Comparison of ENCODE assay signal across 9 mouse cellular contexts in genomic region chr3:66738201-66739062, GRCm38 (mm10).
DNase-seq lines count a peak whose midpoint lies in the region; ATAC-seq and TF ChIP-seq lines count a peak whose summit lies in the region.
"Had no signal": no experiment of that assay in that cellular context is flagged by ENCODE, and none has a peak within 500 bp of the region (broad histone marks: within the 10 kb centered on the region; RNA-seq: fewer than 3 reads in every experiment).

No protein-coding gene starts in this region.

- DNase-seq in heart, postnatal 25 days (ENCODE audit: low spot score): no peak
- DNase-seq in stomach, postnatal 0 days (ENCODE audit: low spot score): no peak
- peak; percentile 46 to 48 for DNase-seq in kidney, postnatal 25 days
- no peak for DNase-seq in right cerebral cortex, adult 18-20 months

- H3K27me3 ChIP-seq in heart, embryonic 15.5 days: no peaks in the 10 kb centered on the region
- H3K27me3 ChIP-seq in stomach, embryonic 14.5 days (ENCODE audit: control insufficient read depth, insufficient read depth, low read length): no peaks in the 10 kb centered on the region
- no peaks in the 10 kb centered on the region for H3K27me3 ChIP-seq in stomach, postnatal 0 days (ENCODE audit: control insufficient read depth, insufficient read depth, low read length)
- no peaks in the 10 kb centered on the region for H3K27me3 ChIP-seq in stomach, embryonic 16.5 days (ENCODE audit: control insufficient read depth, insufficient read depth, low read length)

- H3K36me3 ChIP-seq in heart, embryonic 15.5 days: no peaks in the 10 kb centered on the region
- no peaks in the 10 kb centered on the region for H3K36me3 ChIP-seq in stomach, embryonic 14.5 days (ENCODE audit: control insufficient read depth, insufficient read depth, low read length)
- H3K36me3 ChIP-seq in stomach, postnatal 0 days (ENCODE audit: control insufficient read depth, insufficient read depth, low read length): no peaks in the 10 kb centered on the region
- no peaks in the 10 kb centered on the region for H3K36me3 ChIP-seq in stomach, embryonic 16.5 days (ENCODE audit: control insufficient read depth, insufficient read depth, low read length)
- H3K36me3 ChIP-seq: midbrain, embryonic 12.5 days had no signal

- no peaks in the 10 kb centered on the region for H3K9me3 ChIP-seq in heart, embryonic 15.5 days (replicated peaks)
- H3K9me3 ChIP-seq in stomach, embryonic 14.5 days (ENCODE audit: control insufficient read depth, low read depth, low read length): no peaks in the 10 kb centered on the region
- no peaks in the 10 kb centered on the region for H3K9me3 ChIP-seq in stomach, postnatal 0 days (ENCODE audit: control insufficient read depth, low read length)
- H3K9me3 ChIP-seq in stomach, embryonic 16.5 days (replicated peaks; ENCODE audit: control insufficient read depth, low read length): no peaks in the 10 kb centered on the region
- H3K9me3 ChIP-seq: midbrain, embryonic 12.5 days had no signal

- peaks cover 10% of the 10 kb centered on the region; the same call in 1 of the 2 replicates for H3K4me1 ChIP-seq in heart, embryonic 15.5 days (replicated peaks)
- H3K4me1 ChIP-seq in stomach, embryonic 14.5 days (ENCODE audit: control insufficient read depth, insufficient read depth, low read length): no peaks in the 10 kb centered on the region; the same call in 1 of the 2 replicates
- H3K4me1 ChIP-seq in stomach, postnatal 0 days (replicated peaks; ENCODE audit: control insufficient read depth, insufficient read depth): no peaks in the 10 kb centered on the region
- no peaks in the 10 kb centered on the region for H3K4me1 ChIP-seq in stomach, embryonic 16.5 days (ENCODE audit: control insufficient read depth, insufficient read depth, low read length)

- no peak for ATAC-seq in heart, embryonic 15.5 days (replicated peaks; ENCODE audit: insufficient number of reproducible peaks, insufficient read depth, low FRiP score, low read depth)
- peak; percentile 46; the same call in 1 of the 2 replicates for ATAC-seq in stomach, embryonic 14.5 days (ENCODE audit: insufficient number of reproducible peaks, insufficient read depth, low FRiP score, low read depth)
- ATAC-seq in stomach, postnatal 0 days (ENCODE audit: low FRiP score, low TSS enrichment): no peak
- peak; percentile 33; the same call in 1 of the 2 replicates for ATAC-seq in stomach, embryonic 16.5 days (ENCODE audit: insufficient read depth, low FRiP score)
- ATAC-seq in CD4-positive, CD25-positive, alpha-beta regulatory T cell, adult 4 months: no peak

- intact Hi-C loops in heart, postnatal 25 days (cut with DNase I): no loop called here

- no peak for TF ChIP-seq CTCF in stomach, postnatal 0 days (IDR thresholded peaks at IDR 0.05; ENCODE audit: low read depth)

- H3K9ac ChIP-seq in heart, embryonic 15.5 days: no peak overlapping the region
- H3K9ac ChIP-seq in stomach, embryonic 14.5 days (replicated peaks; ENCODE audit: low read depth, low read length): no peak overlapping the region
- H3K9ac ChIP-seq in stomach, postnatal 0 days (ENCODE audit: low read length): no peak overlapping the region
- H3K9ac ChIP-seq in stomach, embryonic 16.5 days (ENCODE audit: low read length): no peak overlapping the region
- H3K9ac ChIP-seq: midbrain, embryonic 12.5 days had no signal

- H3K4me3 ChIP-seq in heart, embryonic 15.5 days: no peak overlapping the region
- H3K4me3 ChIP-seq in stomach, embryonic 14.5 days (ENCODE audit: low read depth, low read length): no peak overlapping the region
- H3K4me3 ChIP-seq in stomach, postnatal 0 days (ENCODE audit: low read depth, low read length): no peak overlapping the region
- no peak overlapping the region for H3K4me3 ChIP-seq in stomach, embryonic 16.5 days (replicated peaks; ENCODE audit: low read length)
- H3K4me3 ChIP-seq: midbrain, embryonic 12.5 days had no signal

- H3K27ac ChIP-seq in heart, embryonic 15.5 days: peak overlapping the region; percentile 15; the same call in 1 of the 2 replicates
- no peak overlapping the region for H3K27ac ChIP-seq in stomach, embryonic 14.5 days (ENCODE audit: low read length)
- no peak overlapping the region for H3K27ac ChIP-seq in stomach, postnatal 0 days (replicated peaks)
- H3K27ac ChIP-seq in stomach, embryonic 16.5 days (ENCODE audit: low read length): no peak overlapping the region
- H3K27ac ChIP-seq: midbrain, embryonic 12.5 days had no signal

- H3K4me2 ChIP-seq in heart, embryonic 15.5 days: no peak overlapping the region
- H3K4me2 ChIP-seq in stomach, embryonic 14.5 days (replicated peaks; ENCODE audit: low read depth, low read length): no peak overlapping the region
- no peak overlapping the region for H3K4me2 ChIP-seq in stomach, postnatal 0 days (replicated peaks; ENCODE audit: low read depth)
- H3K4me2 ChIP-seq in stomach, embryonic 16.5 days (ENCODE audit: low read depth, low read length): no peak overlapping the region
- H3K4me2 ChIP-seq: midbrain, embryonic 12.5 days had no signal

- 50% methylated on average over 12 of the region's 12 CpGs for WGBS in heart, embryonic 15.5 days
- 57% methylated on average over 12 of the region's 12 CpGs for WGBS in stomach, embryonic 14.5 days
- WGBS in stomach, postnatal 0 days: 52% methylated on average over 12 of the region's 12 CpGs
- 55% methylated on average over 12 of the region's 12 CpGs for WGBS in stomach, embryonic 16.5 days

- no peak for TF ChIP-seq EP300 in stomach, postnatal 0 days (optimal IDR thresholded peaks at IDR 0.05)

Comparison
In these comparisons a context has a peak if more than half of its experiments do, and no peak if none do; other contexts are left out.
1. ATAC-seq: peak in stomach, embryonic 14.5 days (single experiment) and stomach, embryonic 16.5 days (single experiment); none in heart, embryonic 15.5 days (single experiment), stomach, postnatal 0 days (single experiment) and CD4-positive, CD25-positive, alpha-beta regulatory T cell, adult 4 months (single experiment).
2. DNase-seq: peak in kidney, postnatal 25 days (2 of 2); none in heart, postnatal 25 days (single experiment), stomach, postnatal 0 days (single experiment) and right cerebral cortex, adult 18-20 months (single experiment).